Mouse (Mus musculus): ENCODE measurements around the gene Git1.

- TF ChIP-seq GATA1 (IDR thresholded peaks at IDR 0.05; ENCODE audit: borderline replicate concordance, low read length) (no peak), FLI1 (IDR thresholded peaks at IDR 0.05; ENCODE audit: low read length) (no peak)
Measured at GRCm38 (mm10) chr11:77499354-77499753, 6.0 kb downstream of the Git1 start.
